Mouse (Mus musculus) cortical plate, adult 2 months (tissue): ENCODE results near the gene Uvrag. TPM values are rescaled to one million over a fixed set of nuclear protein-coding genes. Genes with fewer than 3 reads are reported as not detected.

Experiments used
- H3K27ac ChIP-seq: fragments of 200-500 bp; 2 replicates; pipeline ENCODE4 v1.5.1; 2012; ENCODE audit warnings: low read length, control low read depth, inconsistent platforms; ENCODE audit not compliant: insufficient read depth
- H3K4me1 ChIP-seq: fragments of 200-500 bp; 2 replicates; pipeline ENCODE4 v1.6.1; 2011; ENCODE audit warnings: low read length; ENCODE audit not compliant: control insufficient read depth, insufficient read depth
- H3K4me3 ChIP-seq: fragments of 200-500 bp; 2 replicates; pipeline ENCODE4 v1.5.1; 2011; ENCODE audit warnings: mild to moderate bottlenecking, low read length, control low read depth; ENCODE audit not compliant: insufficient read depth
- CTCF ChIP-seq: fragments of 200-500 bp; IDR thresholded peaks from 2 replicates; pipeline ENCODE4 v1.5.1; 2011; ENCODE audit warnings: mild to moderate bottlenecking, control low read depth, low read length; ENCODE audit not compliant: insufficient read depth; ENCODE audit errors: extremely low read depth
- POLR2A ChIP-seq: fragments of 200-500 bp; IDR thresholded peaks from 2 replicates; pipeline ENCODE4 v1.6.1; 2011; ENCODE audit warnings: mild to moderate bottlenecking, low read length, control low read depth; ENCODE audit not compliant: insufficient read depth; ENCODE audit errors: extremely low read depth
- polyA plus RNA-seq: library from polyadenylated mRNA; depleted of rRNA; stranded (reverse); fragments of >200 nt; gene quantifications from 2 replicates; pipeline ENCODE4 v1.2.3, GENCODE M21; 2012

Uvrag gene
- polyA plus RNA-seq, 1 experiment, result 18.0 TPM

- Histone ChIP-seq H3K27ac (no peak overlapping the region), H3K4me1 (no peaks in the 10 kb centered on the region), H3K4me3 (no peak overlapping the region)
- TF ChIP-seq POLR2A (no peak), CTCF (no peak)
Observed at GRCm38 (mm10) chr7:98894305-98894704, 246.6 kb downstream of the Uvrag start.

- TF ChIP-seq POLR2A (no peak), CTCF (no peak)
- H3K4me3 ChIP-seq, result no peak overlapping the region
- H3K4me1 ChIP-seq, result no peaks in the 10 kb centered on the region
- H3K27ac ChIP-seq, result no peak overlapping the region
Observed at GRCm38 (mm10) chr7:98893144-98893543, 247.8 kb downstream of the Uvrag start.

- TF ChIP-seq POLR2A (no peak), CTCF (no peak)
- Histone ChIP-seq H3K27ac (no peak overlapping the region), H3K4me3 (no peak overlapping the region), H3K4me1 (no peaks in the 10 kb centered on the region)
Observed at GRCm38 (mm10) chr7:98889211-98889610, 251.7 kb downstream of the Uvrag start.

GRCm38 (mm10) chr7:98888810-98889209, 252.1 kb downstream of the Uvrag start:
- no peak overlapping the region for H3K4me3 ChIP-seq
- H3K27ac ChIP-seq, result no peak overlapping the region
- TF ChIP-seq CTCF (no peak), POLR2A (no peak)
- H3K4me1 ChIP-seq, result no peaks in the 10 kb centered on the region

GRCm38 (mm10) chr7:98887811-98888261, 253.1 kb downstream of the Uvrag start:
- no peak overlapping the region for H3K27ac ChIP-seq
- no peak overlapping the region for H3K4me3 ChIP-seq
- no peaks in the 10 kb centered on the region for H3K4me1 ChIP-seq
- no peak for TF ChIP-seq POLR2A
- no peak for TF ChIP-seq CTCF

GRCm38 (mm10) chr7:98881887-98882286, 259.1 kb downstream of the Uvrag start:
- Histone ChIP-seq H3K4me1 (no peaks in the 10 kb centered on the region), H3K27ac (no peak overlapping the region), H3K4me3 (no peak overlapping the region)
- TF ChIP-seq CTCF (peak; percentile 46), POLR2A (no peak)

- TF ChIP-seq CTCF (no peak), POLR2A (no peak)
- no peak overlapping the region for H3K4me3 ChIP-seq
- no peak overlapping the region for H3K27ac ChIP-seq
- H3K4me1 ChIP-seq, result 0 out of 2 replicates have a peak, but pooled peaks cover 1% of the 10 kb centered on the region
Observed at GRCm38 (mm10) chr7:98879176-98879575, 261.8 kb downstream of the Uvrag start.

- H3K4me3 ChIP-seq, result no peak overlapping the region
- 0 out of 2 replicates have a peak, but pooled peaks cover 1% of the 10 kb centered on the region for H3K4me1 ChIP-seq
- TF ChIP-seq POLR2A, result no peak
- no peak for TF ChIP-seq CTCF
- H3K27ac ChIP-seq, result no peak overlapping the region
Observed at GRCm38 (mm10) chr7:98876119-98876518, 264.8 kb downstream of the Uvrag start.

- H3K27ac ChIP-seq, result no peak overlapping the region
- no peak for TF ChIP-seq CTCF
- no peak overlapping the region for H3K4me3 ChIP-seq
- H3K4me1 ChIP-seq, result 0 out of 2 replicates have a peak, but pooled peaks cover 1% of the 10 kb centered on the region
Observed at GRCm38 (mm10) chr7:98875390-98875990, 265.5 kb downstream of the Uvrag start.

GRCm38 (mm10) chr7:98874411-98874951, 266.5 kb downstream of the Uvrag start:
- no peak overlapping the region for H3K4me3 ChIP-seq
- TF ChIP-seq CTCF (no peak), POLR2A (no peak)
- no peak overlapping the region for H3K27ac ChIP-seq
- 0 out of 2 replicates have a peak, but pooled peaks cover 1% of the 10 kb centered on the region for H3K4me1 ChIP-seq

GRCm38 (mm10) chr7:98873316-98873715, 267.6 kb downstream of the Uvrag start:
- 0 out of 2 replicates have a peak, but pooled peaks cover 1% of the 10 kb centered on the region for H3K4me1 ChIP-seq
- H3K4me3 ChIP-seq, result no peak overlapping the region
- TF ChIP-seq CTCF, result no peak
- no peak for TF ChIP-seq POLR2A
- H3K27ac ChIP-seq, result no peak overlapping the region
